Mouse (Mus musculus): ENCODE data around the gene Ndufs4. TPM values are rescaled to one million over a fixed set of nuclear protein-coding genes. Genes with fewer than 3 reads are reported as not detected.

Gene Ndufs4
- polyA plus RNA-seq, 1 experiment from 2014 or later = 402 TPM

DNA sequence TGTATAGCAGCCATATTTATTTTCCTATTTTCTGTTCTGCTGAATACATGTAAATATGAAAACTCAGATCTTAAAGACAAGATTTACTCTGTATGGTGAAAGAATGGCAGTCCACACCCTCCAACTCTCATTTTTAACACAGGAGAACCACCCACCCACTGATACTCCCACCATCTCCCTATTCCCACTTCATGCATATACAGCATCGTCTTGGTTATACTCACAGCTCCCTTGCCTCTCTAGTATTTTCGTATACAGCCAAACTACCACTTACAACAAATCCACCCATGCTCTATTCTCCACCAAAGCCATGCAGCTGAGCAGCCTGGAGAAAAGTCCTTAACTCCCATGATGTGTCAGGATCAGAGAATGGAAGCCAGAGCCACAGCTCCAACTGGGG lies 6.7 kb upstream of the Ndufs4 start:
- Histone ChIP-seq H3K9ac (replicated peaks) (no peak overlapping the region), H3K4me1 (no peaks in the 10 kb centered on the region), H3K27me3 (replicated peaks) (no peaks in the 10 kb centered on the region), H3K4me2 (no peak overlapping the region), H3K4me3 (replicated peaks) (no peak overlapping the region), H3K36me3 (no peaks in the 10 kb centered on the region), H3K9me3 (replicated peaks) (no peaks in the 10 kb centered on the region), H3K27ac (replicated peaks) (no peak overlapping the region)
- 93% methylated on average over 2 of the region's 2 CpGs for WGBS
- no peak for ATAC-seq (ENCODE audit: low FRiP score)

DNA sequence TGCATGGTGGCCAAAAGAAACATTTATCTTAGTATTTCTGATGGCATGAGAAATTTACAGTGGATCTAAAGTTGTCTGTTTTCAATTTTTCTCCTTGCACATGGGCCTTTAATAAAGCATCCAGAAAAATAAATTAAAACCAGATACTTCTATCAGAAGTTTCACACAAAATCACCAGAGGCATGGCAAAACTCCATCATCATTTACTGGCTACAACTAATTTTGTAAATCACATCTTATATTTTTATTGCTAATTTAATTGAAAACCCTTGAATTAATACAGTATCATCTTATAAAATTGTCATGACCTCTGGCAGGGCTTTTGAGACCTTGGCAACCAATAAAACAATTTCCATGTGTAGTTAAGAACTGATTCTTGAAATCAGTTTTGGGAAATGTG lies 4.4 kb upstream of the Ndufs4 start:
- Histone ChIP-seq H3K9me3 (replicated peaks) (no peaks in the 10 kb centered on the region), H3K36me3 (no peaks in the 10 kb centered on the region), H3K4me2 (no peak overlapping the region), H3K9ac (replicated peaks) (no peak overlapping the region), H3K27me3 (replicated peaks) (no peaks in the 10 kb centered on the region), H3K4me1 (peaks cover 6% of the 10 kb centered on the region; the same call in 1 of the 2 replicates), H3K27ac (replicated peaks) (no peak overlapping the region), H3K4me3 (replicated peaks) (no peak overlapping the region)
- no peak for ATAC-seq (ENCODE audit: low FRiP score)

DNA sequence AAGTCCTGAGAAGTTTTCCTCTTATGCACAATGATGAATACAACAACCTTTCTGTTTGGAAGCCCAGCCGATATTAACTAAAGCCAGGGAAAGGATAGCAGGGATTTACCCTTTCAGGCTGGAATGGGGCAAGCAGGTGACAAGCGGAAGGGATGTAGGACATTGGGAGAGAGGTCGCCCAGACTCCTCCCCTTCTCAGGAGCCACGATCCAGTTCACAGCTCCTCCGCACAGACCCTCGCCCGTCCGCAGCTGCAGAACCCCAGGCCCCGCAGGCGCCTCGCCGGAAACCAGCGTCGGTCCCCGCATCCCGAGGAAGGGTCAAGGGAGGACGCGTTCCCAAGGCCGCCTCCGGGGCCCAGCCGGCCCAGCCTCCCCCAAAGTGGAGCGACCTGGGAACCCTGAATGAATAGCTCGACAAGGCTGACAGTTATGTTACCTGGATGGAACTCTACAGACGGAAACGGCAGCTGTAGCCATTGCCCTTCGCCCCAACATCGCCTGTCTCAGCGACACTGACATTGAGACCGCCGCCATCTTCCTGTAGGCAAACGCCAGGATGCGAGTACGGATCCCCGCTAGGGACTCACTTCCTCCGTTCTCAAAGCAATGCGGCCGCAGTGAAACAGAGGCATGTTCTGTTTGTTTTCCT lies 412 bp downstream of the Ndufs4 start:
- H3K4me3 ChIP-seq (replicated peaks) = peak overlapping the region; percentile 76
- H3K36me3 ChIP-seq = peaks cover 5% of the 10 kb centered on the region; the same call in 1 of the 2 replicates
- peak overlapping the region; percentile 85 for H3K9ac ChIP-seq (replicated peaks)
- ATAC-seq (ENCODE audit: low FRiP score) = peak; percentile 92
- peaks cover 15% of the 10 kb centered on the region for H3K4me1 ChIP-seq
- H3K27me3 ChIP-seq (replicated peaks) = no peaks in the 10 kb centered on the region
- H3K9me3 ChIP-seq (replicated peaks) = no peaks in the 10 kb centered on the region
- H3K27ac ChIP-seq (replicated peaks) = peak overlapping the region; percentile 92
- peak overlapping the region; percentile 70 for H3K4me2 ChIP-seq
- under 1% methylated on average over 37 of the region's 37 CpGs for WGBS

DNA sequence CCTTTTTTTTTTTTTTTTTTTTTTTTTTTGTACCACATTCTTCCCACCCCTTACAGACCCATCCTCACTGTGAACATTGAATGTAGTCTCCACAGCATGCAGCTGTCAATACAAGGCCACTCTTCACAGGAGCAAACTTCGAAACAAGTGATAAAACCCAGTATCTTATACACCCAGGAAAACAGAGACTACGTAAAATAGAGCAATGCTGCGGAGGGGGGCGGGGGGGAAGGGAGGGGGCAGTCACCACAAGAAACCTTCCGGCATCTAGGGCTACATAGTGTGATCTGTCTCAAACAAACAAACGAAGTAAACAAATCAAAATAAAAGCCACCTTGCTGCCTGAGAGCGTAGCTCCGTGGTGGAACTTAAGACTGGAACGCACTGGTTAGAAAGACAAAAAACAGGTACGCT lies 977 bp downstream of the Ndufs4 start:
- Histone ChIP-seq H3K9me3 (replicated peaks) (no peaks in the 10 kb centered on the region), H3K36me3 (peaks cover 8% of the 10 kb centered on the region; the same call in 1 of the 2 replicates), H3K4me2 (peak overlapping the region; percentile 70), H3K4me3 (replicated peaks) (peak overlapping the region; percentile 76), H3K27ac (replicated peaks) (peak overlapping the region; percentile 92), H3K27me3 (replicated peaks) (no peaks in the 10 kb centered on the region), H3K4me1 (peaks cover 15% of the 10 kb centered on the region), H3K9ac (replicated peaks) (peak overlapping the region; percentile 85)
- 7% methylated on average over 10 of the region's 10 CpGs for WGBS
- peak; percentile 51 for ATAC-seq (ENCODE audit: low FRiP score)

DNA sequence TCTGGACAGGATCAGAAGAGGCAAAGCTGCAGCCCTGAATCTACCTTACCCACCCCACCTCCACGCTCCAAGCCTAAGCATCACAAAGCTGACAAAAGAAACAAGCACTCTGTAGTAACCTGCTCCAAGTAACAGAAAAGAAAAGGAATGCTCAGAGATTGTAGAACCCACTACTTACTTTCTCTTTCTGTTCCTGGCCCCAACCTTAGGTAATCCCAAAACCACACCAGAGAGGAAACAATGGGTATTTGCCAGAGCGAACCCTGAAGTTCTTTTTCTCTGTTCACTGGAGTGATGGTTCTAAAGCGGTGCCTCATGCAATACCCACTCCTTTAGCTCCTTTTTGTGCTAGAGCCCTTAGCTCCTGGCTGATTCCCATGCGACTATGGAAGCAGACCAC lies 11.5 kb downstream of the Ndufs4 start:
- H3K9ac ChIP-seq (replicated peaks) = no peak overlapping the region
- H3K27ac ChIP-seq (replicated peaks) = no peak overlapping the region
- ATAC-seq (ENCODE audit: low FRiP score) = no peak
- 91% methylated on average over 4 of the region's 4 CpGs for WGBS
- H3K9me3 ChIP-seq (replicated peaks) = peaks cover 9% of the 10 kb centered on the region; the same call in 1 of the 2 replicates
- no peak overlapping the region for H3K4me3 ChIP-seq (replicated peaks)
- no peaks in the 10 kb centered on the region for H3K27me3 ChIP-seq (replicated peaks)
- H3K4me1 ChIP-seq = no peaks in the 10 kb centered on the region
- no peak overlapping the region for H3K4me2 ChIP-seq
- peaks cover 11% of the 10 kb centered on the region for H3K36me3 ChIP-seq

DNA sequence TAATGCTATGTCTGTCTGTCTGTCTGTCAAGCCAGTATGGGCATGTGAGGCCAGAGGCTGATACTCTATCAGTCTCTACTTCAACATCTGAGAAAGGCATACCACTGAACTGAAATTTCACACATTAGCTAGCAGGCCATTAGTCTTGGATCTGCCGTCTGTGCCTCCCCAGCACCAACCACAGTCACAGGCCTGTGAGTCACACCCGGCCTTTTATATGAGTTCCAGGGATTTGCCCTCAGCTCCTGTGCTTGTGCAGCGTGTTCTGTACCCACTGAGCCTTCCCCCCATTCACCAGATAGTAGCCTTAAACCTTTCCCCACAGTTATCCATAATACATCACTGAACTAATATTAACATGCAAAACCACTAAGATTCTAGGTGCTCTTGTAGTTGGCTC lies 26.0 kb downstream of the Ndufs4 start:
- 73% methylated on average over 3 of the region's 3 CpGs for WGBS
- H3K4me1 ChIP-seq = no peaks in the 10 kb centered on the region
- H3K9me3 ChIP-seq (replicated peaks) = no peaks in the 10 kb centered on the region
- no peak for ATAC-seq (ENCODE audit: low FRiP score)
- no peak overlapping the region for H3K9ac ChIP-seq (replicated peaks)
- no peak overlapping the region for H3K27ac ChIP-seq (replicated peaks)
- no peaks in the 10 kb centered on the region for H3K36me3 ChIP-seq
- H3K4me3 ChIP-seq (replicated peaks) = no peak overlapping the region
- H3K27me3 ChIP-seq (replicated peaks) = no peaks in the 10 kb centered on the region
- H3K4me2 ChIP-seq = no peak overlapping the region

DNA sequence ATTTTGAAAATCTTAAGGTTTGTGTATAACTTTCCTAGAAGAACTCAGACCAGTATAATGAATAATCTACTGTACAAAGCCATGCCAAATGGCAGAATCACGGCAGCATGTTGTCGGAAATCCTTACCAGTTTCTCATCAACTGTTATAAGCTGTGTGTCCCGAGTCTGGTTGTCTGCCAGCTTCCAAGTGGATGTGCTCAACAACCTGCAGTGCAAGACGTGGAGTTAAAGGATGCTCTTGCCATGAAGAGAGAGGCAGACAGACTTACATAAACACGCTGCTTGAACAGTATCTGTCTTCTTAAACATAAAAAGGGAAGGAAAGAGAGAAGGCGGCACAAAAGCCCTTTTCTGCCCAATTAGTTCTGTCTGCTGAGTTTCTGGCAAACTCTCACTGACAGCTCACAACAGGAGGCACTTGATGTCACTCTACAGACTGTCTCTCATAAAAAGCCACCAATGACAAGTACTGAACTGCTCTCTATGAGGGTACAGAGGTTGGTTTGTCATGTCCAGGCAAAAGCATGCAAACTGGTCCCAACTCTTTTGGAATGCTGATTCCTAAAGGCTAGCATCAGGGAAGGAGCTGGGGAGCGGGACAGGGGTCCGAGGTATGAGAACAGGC lies 36.6 kb downstream of the Ndufs4 start:
- Histone ChIP-seq H3K27ac (replicated peaks) (no peak overlapping the region), H3K9me3 (replicated peaks) (no peaks in the 10 kb centered on the region), H3K36me3 (no peaks in the 10 kb centered on the region), H3K4me3 (replicated peaks) (no peak overlapping the region), H3K9ac (replicated peaks) (no peak overlapping the region), H3K27me3 (replicated peaks) (no peaks in the 10 kb centered on the region), H3K4me1 (0 out of 2 replicates have a peak, but pooled peaks cover 4% of the 10 kb centered on the region), H3K4me2 (no peak overlapping the region)
- no peak for ATAC-seq (ENCODE audit: low FRiP score)
- WGBS = 38% methylated on average over 8 of the region's 8 CpGs

DNA sequence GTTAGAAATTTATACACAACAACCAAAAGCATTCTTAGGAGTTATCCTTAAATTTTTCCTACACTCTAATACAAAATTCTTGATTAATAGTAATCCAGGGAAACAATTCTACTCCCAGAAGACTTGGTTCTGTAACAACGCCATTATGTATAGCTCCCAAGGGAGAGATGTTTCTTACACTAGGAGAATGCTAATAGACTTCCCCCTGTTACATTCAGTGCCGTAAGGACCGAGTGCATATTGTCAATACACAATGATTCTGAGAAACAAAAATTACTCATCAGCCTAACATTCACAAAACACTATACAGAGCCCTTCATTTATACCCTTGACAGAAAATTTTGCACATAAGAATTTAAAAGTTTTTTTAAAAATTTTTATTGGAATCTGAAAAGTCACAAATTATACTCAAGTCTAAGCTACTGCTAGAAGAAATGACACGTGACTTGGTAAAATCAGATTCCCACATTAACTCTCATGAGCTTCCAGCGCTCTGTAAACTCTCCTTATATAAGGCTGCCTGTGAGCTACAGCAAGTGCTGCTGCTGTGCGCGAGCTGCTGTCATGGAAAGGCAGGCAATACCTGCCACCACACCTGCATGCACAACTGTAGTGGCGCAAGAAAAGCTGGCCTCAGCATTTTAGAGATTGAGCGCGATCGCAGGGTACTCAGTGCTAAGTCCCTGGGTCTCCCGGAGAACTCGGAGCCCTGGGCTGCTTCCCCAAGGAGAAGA lies 42.9 kb downstream of the Ndufs4 start:
- Histone ChIP-seq H3K9me3 (replicated peaks) (no peaks in the 10 kb centered on the region), H3K27me3 (replicated peaks) (no peaks in the 10 kb centered on the region), H3K27ac (replicated peaks) (no peak overlapping the region), H3K4me2 (no peak overlapping the region), H3K4me1 (peaks cover 3% of the 10 kb centered on the region; the same call in 1 of the 2 replicates), H3K9ac (replicated peaks) (no peak overlapping the region), H3K36me3 (no peaks in the 10 kb centered on the region), H3K4me3 (replicated peaks) (no peak overlapping the region)
- ATAC-seq (ENCODE audit: low FRiP score) = no peak
- 57% methylated on average over 13 of the region's 13 CpGs for WGBS

DNA sequence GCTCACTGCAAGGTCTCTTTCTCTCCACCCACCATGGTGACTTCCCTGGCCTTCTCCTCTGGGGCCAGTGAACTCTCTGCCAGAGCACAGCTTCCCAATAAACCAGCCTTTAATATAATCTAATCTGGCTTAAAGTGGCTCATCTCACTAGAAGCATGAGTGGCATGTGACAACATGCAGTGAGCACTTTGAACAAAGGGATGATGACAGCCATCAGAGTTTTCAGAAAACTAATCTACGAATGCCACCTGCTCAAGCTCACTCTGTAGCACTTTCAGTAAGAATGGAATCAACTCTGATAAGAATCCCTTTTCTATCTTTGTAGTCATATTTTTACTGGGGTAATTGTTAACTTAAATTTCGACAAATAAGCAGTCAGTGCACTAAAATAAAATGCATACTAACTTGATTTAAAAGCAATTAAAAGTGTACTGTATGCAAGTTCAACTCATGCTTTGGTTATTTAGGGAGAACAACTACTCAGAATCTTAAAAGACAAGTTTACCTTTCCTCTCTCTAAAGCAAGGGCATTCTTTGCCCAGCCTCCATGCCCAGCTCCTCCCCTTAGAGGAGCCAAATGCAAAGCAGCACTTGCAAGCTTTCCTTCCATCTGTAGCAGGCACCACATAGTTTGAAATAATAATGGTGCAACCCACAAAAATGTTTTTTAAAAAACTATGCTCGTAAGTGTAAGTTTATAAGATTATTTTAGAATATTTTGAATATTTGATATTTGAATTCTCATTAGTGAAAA lies 43.7 kb downstream of the Ndufs4 start:
- Histone ChIP-seq H3K27me3 (replicated peaks) (no peaks in the 10 kb centered on the region), H3K27ac (replicated peaks) (no peak overlapping the region), H3K9me3 (replicated peaks) (no peaks in the 10 kb centered on the region), H3K9ac (replicated peaks) (no peak overlapping the region), H3K4me3 (replicated peaks) (no peak overlapping the region), H3K4me1 (peaks cover 3% of the 10 kb centered on the region; the same call in 1 of the 2 replicates), H3K36me3 (no peaks in the 10 kb centered on the region), H3K4me2 (no peak overlapping the region)
- 85% methylated on average over 3 of the region's 3 CpGs for WGBS
- no peak for ATAC-seq (ENCODE audit: low FRiP score)

DNA sequence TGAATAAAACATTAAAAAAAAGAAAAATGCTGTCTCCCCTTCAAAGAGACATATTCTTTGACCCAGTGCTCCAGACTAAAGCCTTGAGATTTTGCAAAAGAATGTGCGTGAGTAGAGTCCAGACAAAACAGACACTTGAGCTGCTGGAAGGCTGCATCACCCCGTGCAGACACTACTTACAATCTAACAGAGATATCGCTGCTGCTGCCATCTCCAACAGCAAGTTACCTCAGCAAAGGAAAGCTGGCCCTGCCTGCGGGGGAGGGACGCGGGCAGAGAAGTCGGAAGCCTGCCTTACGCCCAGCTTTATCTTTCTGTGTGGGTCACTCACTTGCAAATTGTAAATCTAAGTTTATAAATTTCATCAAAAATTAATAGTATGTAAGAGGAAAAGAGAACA lies 45.1 kb downstream of the Ndufs4 start:
- Histone ChIP-seq H3K27ac (replicated peaks) (no peak overlapping the region), H3K4me2 (no peak overlapping the region), H3K4me1 (peaks cover 3% of the 10 kb centered on the region; the same call in 1 of the 2 replicates), H3K4me3 (replicated peaks) (no peak overlapping the region), H3K36me3 (no peaks in the 10 kb centered on the region), H3K9ac (replicated peaks) (no peak overlapping the region), H3K9me3 (replicated peaks) (no peaks in the 10 kb centered on the region), H3K27me3 (replicated peaks) (no peaks in the 10 kb centered on the region)
- 42% methylated on average over 8 of the region's 8 CpGs for WGBS
- no peak for ATAC-seq (ENCODE audit: low FRiP score)

DNA sequence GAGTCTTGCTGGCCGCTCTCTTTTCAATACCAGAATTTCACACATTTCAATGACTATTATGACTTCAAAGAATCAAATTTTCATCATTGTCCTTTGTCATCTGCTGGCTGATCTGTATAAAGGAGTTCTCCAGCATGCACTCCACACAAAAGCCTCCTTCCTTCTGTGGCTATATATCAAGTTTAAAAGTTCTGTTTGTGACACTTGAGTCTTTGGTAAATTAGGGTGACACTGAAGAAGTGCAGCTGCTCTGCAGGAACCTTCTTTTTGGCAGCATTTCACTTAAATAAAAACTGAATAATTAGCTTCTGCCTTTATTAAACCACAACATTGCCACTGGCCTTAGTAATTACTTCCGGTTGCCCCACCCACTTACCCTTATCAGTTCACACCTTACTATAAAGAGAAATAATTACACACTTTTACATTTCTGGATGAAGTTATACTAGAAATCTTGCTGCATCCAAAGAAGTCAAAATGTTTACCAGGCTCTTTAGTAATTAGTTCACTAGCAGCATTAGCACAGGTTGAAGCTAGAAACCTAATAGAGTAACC lies 68.1 kb downstream of the Ndufs4 start:
- H3K27me3 ChIP-seq (replicated peaks) = no peaks in the 10 kb centered on the region
- H3K9me3 ChIP-seq (replicated peaks) = no peaks in the 10 kb centered on the region
- H3K9ac ChIP-seq (replicated peaks) = no peak overlapping the region
- 31% methylated on average over 2 of the region's 2 CpGs for WGBS
- no peak for ATAC-seq (ENCODE audit: low FRiP score)
- H3K4me3 ChIP-seq (replicated peaks) = no peak overlapping the region
- no peaks in the 10 kb centered on the region for H3K36me3 ChIP-seq
- H3K4me2 ChIP-seq = no peak overlapping the region
- no peak overlapping the region for H3K27ac ChIP-seq (replicated peaks)
- H3K4me1 ChIP-seq = no peaks in the 10 kb centered on the region
